Mouse (Mus musculus) kidney, postnatal 0 days (tissue): ENCODE results near the gene Ccr6. TPM values are rescaled to one million over a fixed set of nuclear protein-coding genes. Genes with fewer than 3 reads are reported as not detected.

Experiments
- ATAC-seq: fragments of 200-750 bp; cut with Nextera tagmentation; replicated peaks from 2 replicates; pipeline ENCODE4 v1.8.0; 2017; ENCODE audit warnings: low read depth, moderate number of reproducible peaks, moderate TSS enrichment, moderate library complexity; ENCODE audit not compliant: low FRiP score
- DNase-seq: peaks from one replicate; pipeline ENCODE4 v3.0.0-alpha.2; 2016; ENCODE audit warnings: low spot score
- H3K27ac ChIP-seq: fragments of 300-500 bp; sonication (generic); 2 replicates; pipeline ENCODE4 v1.5.1; 2014; ENCODE audit warnings: mild to moderate bottlenecking
- H3K27me3 ChIP-seq: fragments of 300-500 bp; sonication (generic); 2 replicates; pipeline ENCODE4 v1.6.1; 2014; ENCODE audit warnings: low read length, mixed read lengths; ENCODE audit not compliant: insufficient read depth
- H3K36me3 ChIP-seq: fragments of 300-500 bp; sonication (generic); 2 replicates; pipeline ENCODE4 v1.6.1; 2014; ENCODE audit warnings: low read length, mixed read lengths; ENCODE audit not compliant: insufficient read depth
- H3K4me1 ChIP-seq: fragments of 300-500 bp; sonication (generic); replicated peaks from 2 replicates; pipeline ENCODE4 v1.6.1; 2014; ENCODE audit warnings: antibody characterized with exemption, low read length, mixed read lengths; ENCODE audit not compliant: insufficient read depth
- H3K4me2 ChIP-seq: fragments of 300-500 bp; sonication (generic); 2 replicates; pipeline ENCODE4 v1.6.1; 2014; ENCODE audit warnings: mild to moderate bottlenecking, low read length, moderate library complexity, mixed read lengths
- H3K4me3 ChIP-seq: fragments of 300-500 bp; sonication (generic); replicated peaks from 2 replicates; pipeline ENCODE4 v1.5.1; 2014; ENCODE audit warnings: low read depth, low read length
- H3K9ac ChIP-seq: fragments of 300-500 bp; sonication (generic); 2 replicates; pipeline ENCODE4 v1.6.1; 2014; ENCODE audit warnings: low read depth, low read length
- H3K9me3 ChIP-seq: fragments of 300-500 bp; sonication (generic); replicated peaks from 2 replicates; pipeline ENCODE4 v1.6.1; 2016; ENCODE audit warnings: low read length, inconsistent platforms, mixed read lengths
- CTCF ChIP-seq: IDR thresholded peaks from 2 replicates; pipeline ENCODE4 v1.5.1; 2016; ENCODE audit warnings: antibody characterized with exemption, low read depth, mild to moderate bottlenecking, moderate library complexity
- WGBS: fragments of 180-500 bp; shearing (Covaris S2); extraction: QIAGEN DNeasy Blood & Tissue Kit; methylation state at CpG from one replicate; pipeline ENCODE4 v1.1.7; 2014; 5-methylcytosine and 5-hydroxymethylcytosine counted together
- polyA plus RNA-seq: library from polyadenylated mRNA; unstranded; fragments of >200 nt; fragmentation: Nextera tagmentation; extraction: Ambion mirVana; gene quantifications from 2 replicates; pipeline ENCODE4 v1.2.1, GENCODE M21; 2015

The Ccr6 gene
- polyA plus RNA-seq, 1 experiment from 2014 or later: not detected

DNA sequence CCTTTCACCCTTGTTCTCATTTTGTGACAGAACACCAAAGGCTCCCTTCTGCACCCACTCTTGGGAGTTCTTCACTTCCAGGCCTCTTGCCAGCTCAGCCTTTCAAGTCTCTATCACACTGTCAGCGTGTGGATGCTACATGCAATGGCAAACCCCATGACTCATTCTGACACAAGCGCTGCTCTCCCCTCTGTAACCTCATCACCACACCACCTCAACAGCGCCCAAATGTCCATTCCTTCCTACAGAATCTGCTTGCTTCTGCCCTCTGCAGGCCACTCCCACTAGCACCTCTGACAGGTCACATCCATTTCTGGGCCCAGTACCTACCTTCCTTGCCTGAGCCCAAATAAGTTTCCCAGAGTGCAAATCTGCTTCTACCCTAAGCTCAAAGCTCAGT is 70.0 kb downstream of the Ccr6 start:
- Histone ChIP-seq H3K4me1 (no peaks in the 10 kb centered on the region), H3K4me3 (no peak overlapping the region), H3K27me3 (no peaks in the 10 kb centered on the region), H3K9ac (no peak overlapping the region), H3K36me3 (no peaks in the 10 kb centered on the region), H3K9me3 (no peaks in the 10 kb centered on the region), H3K4me2 (no peak overlapping the region), H3K27ac (no peak overlapping the region)
- no peak for ATAC-seq
- TF ChIP-seq CTCF: peak; percentile 64
- DNase-seq: peak; percentile 36
- 22% methylated on average over 3 of the region's 3 CpGs for WGBS

Other genes with a start within 250 kb of the Ccr6 start
- gene Gm49673, start 88.3 kb upstream of the Ccr6 start, polyA plus RNA-seq: 0.62 and 0.89 TPM in 2 replicates
- gene Rnaset2a, start 87.9 kb upstream of the Ccr6 start, polyA plus RNA-seq: 92.4 and 98.7 TPM in 2 replicates
- 28.7 and 33.1 TPM in 2 replicates for gene Fgfr1op, start 70.5 kb upstream of the Ccr6 start, polyA plus RNA-seq
- gene Mpc1, start 46.9 kb downstream of the Ccr6 start, polyA plus RNA-seq: 444 and 498 TPM in 2 replicates
- gene Sft2d1, start 75.1 kb downstream of the Ccr6 start, polyA plus RNA-seq: 93.3 and 102 TPM in 2 replicates
- gene Prr18, start 101.4 kb downstream of the Ccr6 start, polyA plus RNA-seq: 0.20 and 0.28 TPM in 2 replicates
- 0.46 and 0.50 TPM in 2 replicates for gene T2, start 119.9 kb downstream of the Ccr6 start, polyA plus RNA-seq
- 0.17 TPM in 2 replicates for gene T, start 198.4 kb downstream of the Ccr6 start, polyA plus RNA-seq